Mouse (Mus musculus): Measurements from ENCODE around the gene Adgrf1. TPM values are rescaled to one million over a fixed set of nuclear protein-coding genes. Genes with fewer than 3 reads are reported as not detected.
A peak's percentile ranks its signal among the peaks of the same experiment; 100 is the strongest.
"Not testable (repeated sequence)": the region's sequence is repeated elsewhere in the genome, so short reads cannot be mapped to it uniquely, and the experiment has no call there.

The Adgrf1 gene
- polyA plus RNA-seq, 1 experiment from 2014 or later: not detected

- no peak overlapping the region for H3K4me2 ChIP-seq (ENCODE audit: low read depth, low read length)
- no peaks in the 10 kb centered on the region for H3K9me3 ChIP-seq (ENCODE audit: control insufficient read depth, low read length)
- no peak overlapping the region for H3K4me3 ChIP-seq (ENCODE audit: low read length)
- no peaks in the 10 kb centered on the region for H3K36me3 ChIP-seq (ENCODE audit: control insufficient read depth, insufficient read depth, low read length)
- H3K4me1 ChIP-seq (replicated peaks; ENCODE audit: control insufficient read depth, insufficient read depth, low read length): peaks cover 2% of the 10 kb centered on the region
- WGBS: 61% methylated on average over 2 of the region's 2 CpGs
- no peaks in the 10 kb centered on the region for H3K27me3 ChIP-seq (ENCODE audit: control insufficient read depth, insufficient read depth, low read depth, low read length)
- no peak overlapping the region for H3K27ac ChIP-seq (ENCODE audit: low read length)
- no peak overlapping the region for H3K9ac ChIP-seq (ENCODE audit: low read length)
- ATAC-seq (ENCODE audit: low read depth): peak; percentile 71
Measured at GRCm38 (mm10) chr17:43337643-43338042, 67.5 kb downstream of the Adgrf1 start.

- H3K9me3 ChIP-seq (ENCODE audit: control insufficient read depth, low read length): no peaks in the 10 kb centered on the region
- H3K4me1 ChIP-seq (replicated peaks; ENCODE audit: control insufficient read depth, insufficient read depth, low read length): no peaks in the 10 kb centered on the region; the same call in 1 of the 2 replicates
- no peaks in the 10 kb centered on the region for H3K36me3 ChIP-seq (ENCODE audit: control insufficient read depth, insufficient read depth, low read length)
- no peak overlapping the region for H3K4me2 ChIP-seq (ENCODE audit: low read depth, low read length)
- H3K9ac ChIP-seq (ENCODE audit: low read length): no peak overlapping the region
- no peak overlapping the region for H3K27ac ChIP-seq (ENCODE audit: low read length)
- 81% methylated on average over 3 of the region's 3 CpGs for WGBS
- no peak for ATAC-seq (ENCODE audit: low read depth)
- H3K27me3 ChIP-seq (ENCODE audit: control insufficient read depth, insufficient read depth, low read depth, low read length): no peaks in the 10 kb centered on the region
- H3K4me3 ChIP-seq (ENCODE audit: low read length): no peak overlapping the region
Measured at GRCm38 (mm10) chr17:43338279-43338678, 68.2 kb downstream of the Adgrf1 start.

DNA sequence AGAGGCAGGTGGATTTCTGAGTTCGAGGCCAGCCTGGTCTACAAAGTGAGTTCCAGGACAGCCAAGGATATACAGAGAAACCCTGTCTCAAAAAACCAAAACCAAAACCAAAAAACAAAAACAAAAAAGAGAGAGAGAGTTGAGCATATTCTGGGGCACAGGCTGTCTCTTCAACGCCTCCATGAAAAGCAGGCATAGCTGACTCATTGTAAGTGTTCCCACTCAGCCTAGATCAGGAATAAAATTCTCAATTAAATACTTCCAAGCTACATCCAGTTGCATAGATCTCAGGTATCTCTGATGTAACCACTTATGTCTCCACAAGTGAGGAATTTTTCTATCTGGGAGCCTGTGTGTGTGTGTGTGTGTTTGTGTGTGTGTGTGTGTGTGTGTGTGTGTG, 76.4 kb downstream of the Adgrf1 start:
- not testable (repeated sequence) for H3K4me2 ChIP-seq (ENCODE audit: low read depth, low read length); H3K27ac ChIP-seq (ENCODE audit: low read length); ATAC-seq (ENCODE audit: low read depth); H3K4me3 ChIP-seq (ENCODE audit: low read length); H3K9ac ChIP-seq (ENCODE audit: low read length); H3K27me3 ChIP-seq (ENCODE audit: control insufficient read depth, insufficient read depth, low read depth, low read length); H3K36me3 ChIP-seq (ENCODE audit: control insufficient read depth, insufficient read depth, low read length); H3K9me3 ChIP-seq (ENCODE audit: control insufficient read depth, low read length); H3K4me1 ChIP-seq (replicated peaks; ENCODE audit: control insufficient read depth, insufficient read depth, low read length)
- 96% methylated on average over 2 of the region's 2 CpGs for WGBS

- 15% methylated on average over 9 of the region's 9 CpGs for WGBS
- H3K9ac ChIP-seq (ENCODE audit: low read length): no peak overlapping the region
- no peaks in the 10 kb centered on the region for H3K9me3 ChIP-seq (ENCODE audit: control insufficient read depth, low read length)
- no peak overlapping the region for H3K4me3 ChIP-seq (ENCODE audit: low read length)
- H3K4me1 ChIP-seq (replicated peaks; ENCODE audit: control insufficient read depth, insufficient read depth, low read length): peaks cover 13% of the 10 kb centered on the region
- no peaks in the 10 kb centered on the region for H3K27me3 ChIP-seq (ENCODE audit: control insufficient read depth, insufficient read depth, low read depth, low read length)
- no peak for ATAC-seq (ENCODE audit: low read depth)
- no peak overlapping the region for H3K4me2 ChIP-seq (ENCODE audit: low read depth, low read length)
- H3K36me3 ChIP-seq (ENCODE audit: control insufficient read depth, insufficient read depth, low read length): no peaks in the 10 kb centered on the region
- no peak overlapping the region for H3K27ac ChIP-seq (ENCODE audit: low read length)
Measured at GRCm38 (mm10) chr17:43357902-43358539, 87.9 kb downstream of the Adgrf1 start.

DNA sequence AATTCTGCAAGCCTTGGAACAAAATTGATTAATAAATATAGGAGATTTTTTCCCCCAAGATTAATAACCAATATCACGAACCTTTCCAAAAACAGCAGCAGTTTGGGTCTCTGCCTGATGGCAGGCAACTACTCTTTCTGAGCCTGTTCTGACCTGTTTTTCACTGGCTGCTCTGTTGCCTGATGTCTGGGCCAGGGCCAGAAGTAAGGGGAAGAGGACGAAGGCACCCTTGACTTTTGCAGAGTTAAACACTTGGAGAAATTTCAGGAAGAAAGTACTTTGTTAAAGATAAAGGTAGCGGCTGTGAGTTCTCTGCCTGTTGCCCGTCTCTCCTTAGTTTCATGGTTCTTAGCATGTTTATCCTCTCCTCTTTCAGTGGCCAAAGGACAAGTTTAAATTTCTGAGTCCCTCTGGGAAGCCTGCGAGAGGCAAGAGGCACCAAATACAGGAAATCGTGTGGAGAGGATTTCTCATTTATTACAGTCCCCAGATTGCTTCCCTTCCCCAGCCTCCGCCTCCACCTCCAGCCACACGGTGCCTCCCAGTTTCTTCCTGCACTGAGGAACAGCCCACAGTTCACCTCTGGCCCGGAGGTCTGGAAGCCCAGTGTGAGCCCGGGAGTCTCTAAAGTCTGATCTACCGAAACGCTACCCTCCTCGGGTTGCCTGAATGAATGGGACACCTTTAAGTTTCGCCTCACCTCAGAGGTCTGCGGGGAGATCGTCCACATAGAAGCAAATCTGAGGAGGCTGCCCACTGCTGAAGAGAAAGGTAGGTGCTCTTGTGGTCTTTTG, 89.9 kb downstream of the Adgrf1 start, which contains the start of gene Adgrf5:
TSS of gene Adgrf5 (plus strand) at position 626 of the 794 bp plus-strand sequence.
- 11% methylated on average over 16 of the region's 16 CpGs for WGBS
- ATAC-seq (ENCODE audit: low read depth): peak; percentile 87
- Histone ChIP-seq H3K4me2 (ENCODE audit: low read depth, low read length) (peak within 1 kb of the TSS; percentile 40), H3K9ac (ENCODE audit: low read length) (peak within 1 kb of the TSS; percentile 32), H3K27ac (ENCODE audit: low read length) (peak within 1 kb of the TSS; percentile 82), H3K4me1 (replicated peaks; ENCODE audit: control insufficient read depth, insufficient read depth, low read length) (peaks cover 21% of the 10 kb centered on the region), H3K27me3 (ENCODE audit: control insufficient read depth, insufficient read depth, low read depth, low read length) (no peaks in the 10 kb centered on the region), H3K9me3 (ENCODE audit: control insufficient read depth, low read length) (no peaks in the 10 kb centered on the region), H3K4me3 (ENCODE audit: low read length) (peak within 1 kb of the TSS; percentile 45), H3K36me3 (ENCODE audit: control insufficient read depth, insufficient read depth, low read length) (no peaks in the 10 kb centered on the region)

- Histone ChIP-seq H3K4me2 (ENCODE audit: low read depth, low read length) (peak overlapping the region; percentile 40), H3K27ac (ENCODE audit: low read length) (peak overlapping the region; percentile 82), H3K9me3 (ENCODE audit: control insufficient read depth, low read length) (no peaks in the 10 kb centered on the region), H3K36me3 (ENCODE audit: control insufficient read depth, insufficient read depth, low read length) (no peaks in the 10 kb centered on the region), H3K9ac (ENCODE audit: low read length) (peak overlapping the region; percentile 32), H3K27me3 (ENCODE audit: control insufficient read depth, insufficient read depth, low read depth, low read length) (no peaks in the 10 kb centered on the region), H3K4me3 (ENCODE audit: low read length) (peak overlapping the region; percentile 45), H3K4me1 (replicated peaks; ENCODE audit: control insufficient read depth, insufficient read depth, low read length) (peaks cover 21% of the 10 kb centered on the region)
- ATAC-seq (ENCODE audit: low read depth): no peak
- WGBS: 61% methylated on average over 11 of the region's 11 CpGs
Measured at GRCm38 (mm10) chr17:43361021-43361420, 90.9 kb downstream of the Adgrf1 start.

DNA sequence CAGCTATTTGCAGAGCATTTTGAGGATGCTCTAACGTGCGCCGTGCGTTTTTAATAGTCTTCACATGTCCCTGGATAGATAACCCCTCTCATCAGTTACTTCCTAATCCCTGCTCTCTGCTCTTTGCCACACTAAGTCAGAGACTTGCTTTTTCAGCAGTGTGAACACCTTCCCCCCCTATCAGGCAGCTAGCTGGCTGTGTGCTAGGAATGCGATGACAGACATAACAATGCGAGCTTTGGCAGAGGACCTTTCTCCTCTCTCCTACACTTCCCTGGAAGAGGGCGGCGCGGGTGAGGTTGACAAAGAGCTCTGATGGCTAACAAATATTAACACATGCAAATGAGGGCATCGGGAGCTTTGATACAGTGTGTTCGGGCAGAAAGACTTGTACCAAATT, 92.2 kb downstream of the Adgrf1 start:
- Histone ChIP-seq H3K4me2 (ENCODE audit: low read depth, low read length) (peak overlapping the region; percentile 41), H3K9ac (ENCODE audit: low read length) (no peak overlapping the region), H3K4me1 (replicated peaks; ENCODE audit: control insufficient read depth, insufficient read depth, low read length) (peaks cover 21% of the 10 kb centered on the region), H3K27ac (ENCODE audit: low read length) (peak overlapping the region; percentile 19; the same call in 1 of the 2 replicates), H3K9me3 (ENCODE audit: control insufficient read depth, low read length) (no peaks in the 10 kb centered on the region), H3K36me3 (ENCODE audit: control insufficient read depth, insufficient read depth, low read length) (no peaks in the 10 kb centered on the region), H3K4me3 (ENCODE audit: low read length) (peak overlapping the region; percentile 28), H3K27me3 (ENCODE audit: control insufficient read depth, insufficient read depth, low read depth, low read length) (no peaks in the 10 kb centered on the region)
- ATAC-seq (ENCODE audit: low read depth): no peak
- 27% methylated on average over 11 of the region's 11 CpGs for WGBS

- Histone ChIP-seq H3K9me3 (ENCODE audit: control insufficient read depth, low read length) (no peaks in the 10 kb centered on the region), H3K36me3 (ENCODE audit: control insufficient read depth, insufficient read depth, low read length) (no peaks in the 10 kb centered on the region), H3K27ac (ENCODE audit: low read length) (0 out of 2 replicates have a peak overlapping the region, but pooled peaks have one; percentile 19), H3K4me2 (ENCODE audit: low read depth, low read length) (peak overlapping the region; percentile 41), H3K4me1 (replicated peaks; ENCODE audit: control insufficient read depth, insufficient read depth, low read length) (peaks cover 21% of the 10 kb centered on the region), H3K27me3 (ENCODE audit: control insufficient read depth, insufficient read depth, low read depth, low read length) (no peaks in the 10 kb centered on the region), H3K4me3 (ENCODE audit: low read length) (peak overlapping the region; percentile 28; the same call in 1 of the 2 replicates), H3K9ac (ENCODE audit: low read length) (no peak overlapping the region)
- no peak for ATAC-seq (ENCODE audit: low read depth)
- WGBS: 57% methylated on average over 6 of the region's 6 CpGs
Measured at GRCm38 (mm10) chr17:43362881-43363280, 92.8 kb downstream of the Adgrf1 start.

- WGBS: 53% methylated on average over 6 of the region's 6 CpGs
- Histone ChIP-seq H3K9me3 (ENCODE audit: control insufficient read depth, low read length) (no peaks in the 10 kb centered on the region), H3K4me1 (replicated peaks; ENCODE audit: control insufficient read depth, insufficient read depth, low read length) (peaks cover 21% of the 10 kb centered on the region), H3K4me3 (ENCODE audit: low read length) (no peak overlapping the region), H3K9ac (ENCODE audit: low read length) (no peak overlapping the region), H3K27me3 (ENCODE audit: control insufficient read depth, insufficient read depth, low read depth, low read length) (no peaks in the 10 kb centered on the region), H3K36me3 (ENCODE audit: control insufficient read depth, insufficient read depth, low read length) (no peaks in the 10 kb centered on the region), H3K27ac (ENCODE audit: low read length) (no peak overlapping the region), H3K4me2 (ENCODE audit: low read depth, low read length) (no peak overlapping the region)
- no peak for ATAC-seq (ENCODE audit: low read depth)
Measured at GRCm38 (mm10) chr17:43363921-43364320, 93.8 kb downstream of the Adgrf1 start.
